Mouse (Mus musculus): ENCODE data around the gene Bbs2.

- TF ChIP-seq CTCF (IDR thresholded peaks at IDR 0.05; ENCODE audit: borderline replicate concordance, insufficient read depth, low read length) (no peak), POLR2A (IDR thresholded peaks at IDR 0.05; ENCODE audit: low read depth, low read length) (no peak)
These were observed 15.2 kb upstream of the Bbs2 start for GRCm38 (mm10) chr8:94113972-94114371.
